Mouse (Mus musculus) spleen, adult 12 weeks (tissue): ENCODE measurements around the gene Fbxl2.

ENCODE experiments used
- DNase-seq: peaks from one replicate; pipeline ENCODE4 v3.0.0; 2022; ENCODE audit warnings: low spot score

The Fbxl2 gene

GRCm38 (mm10) chr9:114019012-114019762, 26.8 kb downstream of the Fbxl2 start:
- no peak for DNase-seq

- DNase-seq: no peak
Measured at GRCm38 (mm10) chr9:114016402-114016801, 29.6 kb downstream of the Fbxl2 start.

GRCm38 (mm10) chr9:114015724-114016123, 30.3 kb downstream of the Fbxl2 start:
- peak; percentile 17 for DNase-seq

GRCm38 (mm10) chr9:114014034-114014433, 32.0 kb downstream of the Fbxl2 start:
- DNase-seq: no peak

- DNase-seq: no peak
Measured at GRCm38 (mm10) chr9:114011203-114011602, 34.8 kb downstream of the Fbxl2 start.

GRCm38 (mm10) chr9:114009526-114009925, 36.5 kb downstream of the Fbxl2 start:
- no peak for DNase-seq

- no peak for DNase-seq
Measured at GRCm38 (mm10) chr9:114007850-114008350, 38.1 kb downstream of the Fbxl2 start.

GRCm38 (mm10) chr9:114006801-114007200, 39.2 kb downstream of the Fbxl2 start:
- no peak for DNase-seq

GRCm38 (mm10) chr9:113998311-113998710, 47.7 kb downstream of the Fbxl2 start:
- DNase-seq: no peak

GRCm38 (mm10) chr9:113992810-113993209, 53.2 kb downstream of the Fbxl2 start:
- DNase-seq: no peak

- peak; percentile 65 for DNase-seq
Measured at GRCm38 (mm10) chr9:113990547-113991248, 55.3 kb downstream of the Fbxl2 start.

GRCm38 (mm10) chr9:113984946-113985620, 60.9 kb downstream of the Fbxl2 start:
- no peak for DNase-seq

GRCm38 (mm10) chr9:113982883-113983670, 62.9 kb downstream of the Fbxl2 start:
- DNase-seq: no peak

- no peak for DNase-seq
Measured at GRCm38 (mm10) chr9:113982451-113982850, 63.5 kb downstream of the Fbxl2 start.

- no peak for DNase-seq
Measured at GRCm38 (mm10) chr9:113981099-113981880, 64.7 kb downstream of the Fbxl2 start.

GRCm38 (mm10) chr9:113979356-113979755, 66.6 kb downstream of the Fbxl2 start:
- DNase-seq: no peak

- no peak for DNase-seq
Measured at GRCm38 (mm10) chr9:113978656-113979055, 67.3 kb downstream of the Fbxl2 start.

GRCm38 (mm10) chr9:113977225-113977840, 68.7 kb downstream of the Fbxl2 start:
- DNase-seq: no peak

- no peak for DNase-seq
Measured at GRCm38 (mm10) chr9:113976264-113976663, 69.7 kb downstream of the Fbxl2 start.

- no peak for DNase-seq
Measured at GRCm38 (mm10) chr9:113975442-113975841, 70.5 kb downstream of the Fbxl2 start.

- no peak for DNase-seq
Measured at GRCm38 (mm10) chr9:113974945-113975344, 71.0 kb downstream of the Fbxl2 start.
